Mouse (Mus musculus) cerebellum, adult 8-10 months (tissue): ENCODE data around the gene Prkaa1.

ENCODE experiments used
- DNase-seq: peaks from one replicate; pipeline ENCODE4 v3.0.0; 2022

Prkaa1 gene

GRCm38 (mm10) chr15:5143361-5144020 is at the start of gene Prkaa1:
Gene Prkaa1 (plus strand): TSS chr15:5143861.
- peak; percentile 76 for DNase-seq

- DNase-seq = no peak
These were observed 47.9 kb upstream of the Prkaa1 start for GRCm38 (mm10) chr15:5095534-5096301.

GRCm38 (mm10) chr15:5097376-5097775 is 46.3 kb upstream of the Prkaa1 start:
- no peak for DNase-seq

- no peak for DNase-seq
These were observed 41.3 kb upstream of the Prkaa1 start for GRCm38 (mm10) chr15:5102312-5102711.

- no peak for DNase-seq
These were observed 37.8 kb upstream of the Prkaa1 start for GRCm38 (mm10) chr15:5105891-5106290.

GRCm38 (mm10) chr15:5106293-5106692 is 37.4 kb upstream of the Prkaa1 start:
- DNase-seq = no peak

- no peak for DNase-seq
These were observed 35.7 kb upstream of the Prkaa1 start, which contains the start of gene Card6 for GRCm38 (mm10) chr15:5107686-5108654. Gene Card6 (minus strand): TSS chr15:5108539.

- DNase-seq = no peak
These were observed 35.0 kb upstream of the Prkaa1 start for GRCm38 (mm10) chr15:5108655-5109040.

GRCm38 (mm10) chr15:5112651-5113050 is 31.0 kb upstream of the Prkaa1 start:
- DNase-seq = no peak

- DNase-seq = no peak
These were observed 28.5 kb upstream of the Prkaa1 start for GRCm38 (mm10) chr15:5115173-5115572.

- peak; percentile 98 for DNase-seq
These were observed 27.2 kb upstream of the Prkaa1 start, which contains the start of gene Rpl37 for GRCm38 (mm10) chr15:5116270-5117030. Gene Rpl37 (plus strand): TSS chr15:5116645.

- no peak for DNase-seq
These were observed 26.5 kb upstream of the Prkaa1 start for GRCm38 (mm10) chr15:5117031-5117601.

GRCm38 (mm10) chr15:5118626-5119025 is 25.0 kb upstream of the Prkaa1 start:
- DNase-seq = no peak

GRCm38 (mm10) chr15:5119192-5119591 is 24.5 kb upstream of the Prkaa1 start:
- DNase-seq = no peak

- DNase-seq = no peak
These were observed 24.0 kb upstream of the Prkaa1 start for GRCm38 (mm10) chr15:5119707-5120106.

- no peak for DNase-seq
These were observed 21.9 kb upstream of the Prkaa1 start for GRCm38 (mm10) chr15:5121535-5122313.

GRCm38 (mm10) chr15:5126456-5126855 is 17.2 kb upstream of the Prkaa1 start:
- DNase-seq = no peak

GRCm38 (mm10) chr15:5127487-5127886 is 16.2 kb upstream of the Prkaa1 start:
- no peak for DNase-seq

GRCm38 (mm10) chr15:5128176-5128940 is 15.3 kb upstream of the Prkaa1 start:
- DNase-seq = no peak

GRCm38 (mm10) chr15:5129111-5129805 is 14.4 kb upstream of the Prkaa1 start:
- DNase-seq = no peak
